Mouse (Mus musculus) C2C12 (cell line): ENCODE results near the gene Vmn1r101. TPM values are rescaled to one million over a fixed set of nuclear protein-coding genes. Genes with fewer than 3 reads are reported as not detected.
"Not testable (repeated sequence)": the region's sequence is repeated elsewhere in the genome, so short reads cannot be mapped to it uniquely, and the experiment has no call there.

Source experiments
- H3K27me3 ChIP-seq: one replicate; pipeline ENCODE4 v1.6.1; 2011; ENCODE audit not compliant: control insufficient read depth, insufficient read depth, insufficient read length
- H3K36me3 ChIP-seq: one replicate; pipeline ENCODE4 v1.6.1; 2011; ENCODE audit not compliant: control insufficient read depth, insufficient read depth
- H3K4me3 ChIP-seq: one replicate; pipeline ENCODE4 v1.5.1; 2011; ENCODE audit warnings: mild to moderate bottlenecking, control low read depth; ENCODE audit not compliant: poor library complexity, insufficient read depth, severe bottlenecking
- H3K79me2 ChIP-seq: one replicate; pipeline ENCODE4 v1.6.1; 2011; ENCODE audit not compliant: control insufficient read depth, insufficient read depth
- H3K79me3 ChIP-seq: one replicate; pipeline ENCODE4 v1.6.1; 2011; ENCODE audit warnings: low read depth, control low read depth
- H3ac ChIP-seq: one replicate; pipeline ENCODE3; 2011; ENCODE audit warnings: low read depth; ENCODE audit not compliant: control insufficient read depth, insufficient read length
- long read RNA-seq, 2 experiments: library from polyadenylated mRNA; unstranded; transcript quantifications; one replicate each; pipeline ENCODE4 v2.0.0; 2019 to 2020
- polyA plus RNA-seq: library from polyadenylated mRNA; unstranded; fragments of >200 nt; fragmentation: generic; extraction: Trizol; gene quantifications from one replicate; pipeline ENCODE4 v1.2.1, GENCODE M21; 2012; ENCODE audit warnings: missing spikeins

Gene Vmn1r101
- not detected for polyA plus RNA-seq
- long read RNA-seq, experiment 1 = 0 reads
- long read RNA-seq, experiment 2 = 0 reads

DNA sequence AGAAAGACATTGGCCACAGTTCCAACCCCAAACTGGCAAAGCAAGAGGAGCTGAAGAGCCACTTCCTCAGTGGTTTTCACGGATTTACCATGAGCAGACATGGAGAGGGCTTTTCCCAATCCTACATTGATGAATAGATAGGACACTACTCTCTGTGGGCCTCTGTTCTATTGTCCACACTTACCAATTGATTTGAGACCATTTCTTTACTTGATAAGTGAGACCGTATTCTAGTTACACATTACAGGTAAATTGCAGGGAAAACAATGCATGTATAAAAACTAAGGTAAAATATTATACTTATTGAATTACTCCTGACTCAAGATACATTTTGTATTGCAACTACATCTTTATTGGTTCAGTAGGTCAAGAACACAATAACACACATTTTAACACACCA, at the start of gene Vmn1r101:
Vmn1r101 (minus strand) TSS at position 101 of the 400 bp plus-strand sequence.
- not testable (repeated sequence) for H3K36me3 ChIP-seq, H3K79me3 ChIP-seq

DNA sequence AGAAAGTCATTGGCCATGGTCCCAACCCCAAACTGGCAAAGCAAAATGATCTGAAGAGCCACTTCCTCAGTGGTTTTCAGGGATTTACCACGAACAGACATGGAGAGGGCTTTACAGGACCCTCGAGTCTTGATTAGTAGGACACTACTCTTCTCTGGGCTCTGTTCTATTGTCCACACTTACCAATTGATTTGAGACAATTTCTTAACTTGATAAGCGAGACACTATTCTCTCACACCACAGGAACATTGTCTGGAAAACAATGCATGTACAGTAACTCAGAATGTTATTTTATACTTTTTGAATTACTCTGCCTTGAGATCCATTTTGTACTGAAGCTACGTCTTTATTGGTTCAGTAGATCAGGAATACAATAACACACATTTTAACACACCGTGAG, 32.4 kb upstream of the Vmn1r101 start, which contains the start of gene Gm10670:
Gm10670 (minus strand) TSS at position 101 of the 400 bp plus-strand sequence.
- not testable (repeated sequence) for H3K79me3 ChIP-seq, H3ac ChIP-seq, H3K36me3 ChIP-seq, H3K79me2 ChIP-seq, H3K27me3 ChIP-seq, H3K4me3 ChIP-seq

More for the DNA sequence above, at the start of gene Vmn1r101:
- not testable (repeated sequence) for H3ac ChIP-seq, H3K4me3 ChIP-seq, H3K27me3 ChIP-seq, H3K79me2 ChIP-seq

DNA sequence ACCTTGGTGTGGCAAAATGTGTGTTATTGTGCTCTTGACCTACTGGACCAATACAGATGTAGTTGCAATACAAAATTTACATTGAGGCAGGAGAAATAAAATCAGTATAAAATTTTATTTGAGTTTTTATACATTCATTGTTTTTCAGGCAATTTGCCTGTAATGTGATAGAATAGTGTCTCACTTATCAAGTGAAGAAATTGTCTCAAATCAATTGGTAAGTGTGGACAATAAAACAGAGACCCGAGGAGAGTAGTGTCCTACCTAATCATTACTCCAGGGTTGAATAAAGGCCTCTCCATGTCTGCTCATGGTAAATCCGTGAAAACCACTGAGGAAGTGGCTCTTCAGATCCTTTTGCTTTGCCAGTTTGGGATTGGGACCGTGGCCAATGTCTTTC, 24.8 kb downstream of the Vmn1r101 start, which contains the start of gene Vmn1r100:
Vmn1r100 (plus strand) TSS at position 301 of the 400 bp plus-strand sequence.
- not testable (repeated sequence) for H3ac ChIP-seq, H3K36me3 ChIP-seq, H3K27me3 ChIP-seq, H3K4me3 ChIP-seq, H3K79me3 ChIP-seq, H3K79me2 ChIP-seq

Other genes starting within 250 kb of the Vmn1r101 start
- not detected for gene Vmn1r95, start 248.9 kb downstream of the Vmn1r101 start, polyA plus RNA-seq
- not detected for gene Gm6164, start 237.0 kb downstream of the Vmn1r101 start, polyA plus RNA-seq
- gene Gm4498, start 208.8 kb downstream of the Vmn1r101 start, polyA plus RNA-seq = not detected
- gene Gm5890, start 179.8 kb downstream of the Vmn1r101 start, polyA plus RNA-seq = not detected
- gene Gm4133, start 108.5 kb downstream of the Vmn1r101 start, polyA plus RNA-seq = not detected
- not detected for gene Gm5728, start 67.2 kb downstream of the Vmn1r101 start, polyA plus RNA-seq
- not detected for gene Vmn1r100, start 24.7 kb downstream of the Vmn1r101 start, polyA plus RNA-seq
- gene Gm10670, start 32.3 kb upstream of the Vmn1r101 start, polyA plus RNA-seq = not detected
- gene Vmn1r103, start 67.9 kb upstream of the Vmn1r101 start, polyA plus RNA-seq = not detected
- gene Vmn1r104, start 91.2 kb upstream of the Vmn1r101 start, polyA plus RNA-seq = not detected
- not detected for gene Gm5726, start 103.2 kb upstream of the Vmn1r101 start, polyA plus RNA-seq
- gene Gm4141, start 133.6 kb upstream of the Vmn1r101 start, polyA plus RNA-seq = not detected
- not detected for gene Gm4513, start 156.4 kb upstream of the Vmn1r101 start, polyA plus RNA-seq
- not detected for gene Vmn1r107, start 226.3 kb upstream of the Vmn1r101 start, polyA plus RNA-seq